Mouse (Mus musculus): ENCODE data around the gene Olfr1097. TPM values are rescaled to one million over a fixed set of nuclear protein-coding genes. Genes with fewer than 3 reads are reported as not detected.

Olfr1097 gene
- total and polyA plus RNA-seq, 3 experiments, result not detected

DNA sequence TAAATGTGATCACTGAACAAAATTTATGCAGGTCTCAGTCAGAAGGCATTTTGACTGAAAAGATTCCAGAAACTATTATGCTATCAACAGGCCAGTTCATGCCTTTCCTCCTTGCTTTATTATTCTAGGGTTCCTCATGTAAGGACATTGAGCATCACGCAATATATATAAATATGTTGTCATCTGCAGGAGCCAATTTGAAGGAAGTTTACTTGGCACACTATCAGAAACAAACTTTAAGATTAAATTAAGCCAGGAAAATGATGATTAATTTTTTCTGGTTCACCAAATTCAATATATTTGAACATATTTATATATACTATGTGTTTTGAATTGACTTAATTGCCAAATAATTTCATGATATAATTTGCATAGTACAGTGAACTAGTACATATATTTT lies 32.4 kb upstream of the Olfr1097 start, which contains the start of gene Olfr1098:
Gene Olfr1098 (minus strand): TSS at position 101 of the 400 bp plus-strand sequence.
- DNase-seq (ENCODE audit: low read depth, low spot score), result no peak
- Histone ChIP-seq H3K27me3 (ENCODE audit: control insufficient read depth in 1 of 2, insufficient read depth in 2 of 2, low read length in 2 of 2) (no peaks in the 10 kb centered on the region), H3K4me1 (ENCODE audit: control insufficient read depth in 1 of 2, insufficient read depth in 2 of 2, low read length in 2 of 2) (no peaks in the 10 kb centered on the region), H3K36me3 (ENCODE audit: control insufficient read depth in 1 of 2, insufficient read depth in 2 of 2, low read length in 2 of 2) (no peaks in the 10 kb centered on the region), H3K9ac (ENCODE audit: control insufficient read depth, low read depth, low read length, poor library complexity, severe bottlenecking) (no peak within 1 kb of the TSS), H3K27ac (ENCODE audit: control insufficient read depth, low read depth, low read length) (no peak within 1 kb of the TSS), H3K9me3 (replicated peaks; ENCODE audit: insufficient read depth, low read length) (no peaks in the 10 kb centered on the region), H3K79me2 (ENCODE audit: control insufficient read depth, insufficient read depth, low read length, poor library complexity) (no peaks in the 10 kb centered on the region), H3K4me3 (ENCODE audit: control insufficient read depth in 1 of 2, insufficient read depth in 1 of 2, low read depth in 2 of 2, low read length in 2 of 2) (no peak within 1 kb of the TSS)
- TF ChIP-seq NELFE (IDR thresholded peaks at IDR 0.05; ENCODE audit: low read depth, low read length) (no peak), MEF2A (IDR thresholded peaks at IDR 0.05; ENCODE audit: extremely low read depth, insufficient replicate concordance, low read depth, low read length, poor library complexity, severe bottlenecking) (no peak), TCF12 (IDR thresholded peaks at IDR 0.05; ENCODE audit: low read depth, low read length) (no peak), ZMIZ1 (IDR thresholded peaks at IDR 0.05; ENCODE audit: low read depth, low read length) (no peak), NRF1 (IDR thresholded peaks at IDR 0.05; ENCODE audit: insufficient read depth, low read depth, low read length, poor library complexity, severe bottlenecking) (no peak), TAL1 (IDR thresholded peaks at IDR 0.05; ENCODE audit: low read length) (no peak), RAD21 (IDR thresholded peaks at IDR 0.05; ENCODE audit: low read depth, low read length) (no peak), JUND (IDR thresholded peaks at IDR 0.05; ENCODE audit: low read depth, low read length) (no peak), SIN3A (IDR thresholded peaks at IDR 0.05; ENCODE audit: low read length) (no peak), GABPA (IDR thresholded peaks at IDR 0.05; ENCODE audit: low read depth, low read length) (no peak), POLR2AphosphoS2 (IDR thresholded peaks at IDR 0.05; ENCODE audit: low read length) (no peak), E2F4 (IDR thresholded peaks at IDR 0.05; ENCODE audit: borderline replicate concordance, low read depth, low read length) (no peak), MAX (IDR thresholded peaks at IDR 0.05; ENCODE audit: low read length) (no peak), POLR2A (IDR thresholded peaks at IDR 0.05; ENCODE audit: control insufficient read depth in 1 of 2, insufficient read depth in 1 of 2, low read depth in 1 of 2, low read length in 2 of 2, poor library complexity in 1 of 2) (no peak)

DNA sequence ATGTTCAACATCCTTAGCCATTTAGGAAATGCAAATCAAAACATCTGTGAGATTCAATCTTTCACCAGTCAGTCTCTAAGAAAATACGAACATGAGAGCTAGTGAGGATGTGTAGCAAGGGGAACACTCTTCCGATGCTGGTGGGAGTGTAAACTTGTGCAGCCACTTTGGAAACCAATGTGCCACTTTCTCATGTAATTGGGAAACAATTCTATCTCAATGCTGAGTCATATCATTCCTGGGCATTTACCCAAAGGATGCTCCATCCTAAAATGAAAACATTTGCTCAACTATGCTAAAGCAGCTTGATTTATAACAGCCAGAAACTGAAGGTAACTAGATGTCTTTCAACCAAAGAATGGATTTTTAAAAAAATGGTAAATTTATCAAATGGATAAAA lies 13.6 kb upstream of the Olfr1097 start:
- Histone ChIP-seq H3K9ac (ENCODE audit: control insufficient read depth, low read depth, low read length, poor library complexity, severe bottlenecking) (no peak overlapping the region), H3K27ac (ENCODE audit: control insufficient read depth, low read depth, low read length) (no peak overlapping the region), H3K27me3 (ENCODE audit: control insufficient read depth in 1 of 2, insufficient read depth in 2 of 2, low read length in 2 of 2) (no peaks in the 10 kb centered on the region), H3K9me3 (replicated peaks; ENCODE audit: insufficient read depth, low read length) (no peaks in the 10 kb centered on the region), H3K4me3 (ENCODE audit: control insufficient read depth in 1 of 2, insufficient read depth in 1 of 2, low read depth in 2 of 2, low read length in 2 of 2) (no peak overlapping the region), H3K79me2 (ENCODE audit: control insufficient read depth, insufficient read depth, low read length, poor library complexity) (no peaks in the 10 kb centered on the region), H3K36me3 (ENCODE audit: control insufficient read depth in 1 of 2, insufficient read depth in 2 of 2, low read length in 2 of 2) (no peaks in the 10 kb centered on the region), H3K4me1 (ENCODE audit: control insufficient read depth in 1 of 2, insufficient read depth in 2 of 2, low read length in 2 of 2) (no peaks in the 10 kb centered on the region)
- no peak for TF ChIP-seq ZNF384 (IDR thresholded peaks at IDR 0.05; ENCODE audit: low read depth, low read length)
- no peak for TF ChIP-seq RAD21 (IDR thresholded peaks at IDR 0.05; ENCODE audit: low read depth, low read length)
- no peak for TF ChIP-seq TBP (IDR thresholded peaks at IDR 0.05; ENCODE audit: low read depth, low read length)
- TF ChIP-seq NELFE (IDR thresholded peaks at IDR 0.05; ENCODE audit: low read depth, low read length), result no peak
- TF ChIP-seq TAL1 (IDR thresholded peaks at IDR 0.05; ENCODE audit: low read length), result no peak
- TF ChIP-seq EP300 (IDR thresholded peaks at IDR 0.05; ENCODE audit: low read depth in 1 of 2, low read length in 2 of 2), result no peak
- TF ChIP-seq SIN3A (IDR thresholded peaks at IDR 0.05; ENCODE audit: low read length), result no peak
- no peak for TF ChIP-seq MYC (IDR thresholded peaks at IDR 0.05; ENCODE audit: low read depth, low read length)
- TF ChIP-seq ZC3H11A (IDR thresholded peaks at IDR 0.05; ENCODE audit: low read depth, low read length), result no peak
- TF ChIP-seq ZKSCAN1 (IDR thresholded peaks at IDR 0.05; ENCODE audit: low read depth, low read length), result no peak
- TF ChIP-seq MAFK (IDR thresholded peaks at IDR 0.05; ENCODE audit: borderline replicate concordance, low read depth, low read length), result no peak
- TF ChIP-seq GABPA (IDR thresholded peaks at IDR 0.05; ENCODE audit: low read depth, low read length), result no peak
- no peak for TF ChIP-seq USF1 (IDR thresholded peaks at IDR 0.05; ENCODE audit: low read depth, low read length)
- DNase-seq (ENCODE audit: low read depth, low spot score), result no peak

Data from MEL (cell line).